Mouse (Mus musculus): Measurements from ENCODE around the gene Hunk.

GRCm38 (mm10) chr16:90546591-90546990 lies 160.8 kb downstream of the Hunk start:
- no peak for TF ChIP-seq FLI1 (IDR thresholded peaks at IDR 0.05; ENCODE audit: low read length)
- no peak for TF ChIP-seq GATA1 (IDR thresholded peaks at IDR 0.05; ENCODE audit: borderline replicate concordance, low read length)
